Mouse (Mus musculus) kidney, postnatal 36 days (tissue): ENCODE results near the gene Sap30.
"Not testable (repeated sequence)": the region's sequence is repeated elsewhere in the genome, so short reads cannot be mapped to it uniquely, and the experiment has no call there.

Experiments used
- DNase-seq, 2 experiments: peaks; one replicate each; pipeline ENCODE4 v3.0.0; 2021 to 2022; ENCODE audit warnings: mixed read lengths in 2 of 2

Gene Sap30

DNA sequence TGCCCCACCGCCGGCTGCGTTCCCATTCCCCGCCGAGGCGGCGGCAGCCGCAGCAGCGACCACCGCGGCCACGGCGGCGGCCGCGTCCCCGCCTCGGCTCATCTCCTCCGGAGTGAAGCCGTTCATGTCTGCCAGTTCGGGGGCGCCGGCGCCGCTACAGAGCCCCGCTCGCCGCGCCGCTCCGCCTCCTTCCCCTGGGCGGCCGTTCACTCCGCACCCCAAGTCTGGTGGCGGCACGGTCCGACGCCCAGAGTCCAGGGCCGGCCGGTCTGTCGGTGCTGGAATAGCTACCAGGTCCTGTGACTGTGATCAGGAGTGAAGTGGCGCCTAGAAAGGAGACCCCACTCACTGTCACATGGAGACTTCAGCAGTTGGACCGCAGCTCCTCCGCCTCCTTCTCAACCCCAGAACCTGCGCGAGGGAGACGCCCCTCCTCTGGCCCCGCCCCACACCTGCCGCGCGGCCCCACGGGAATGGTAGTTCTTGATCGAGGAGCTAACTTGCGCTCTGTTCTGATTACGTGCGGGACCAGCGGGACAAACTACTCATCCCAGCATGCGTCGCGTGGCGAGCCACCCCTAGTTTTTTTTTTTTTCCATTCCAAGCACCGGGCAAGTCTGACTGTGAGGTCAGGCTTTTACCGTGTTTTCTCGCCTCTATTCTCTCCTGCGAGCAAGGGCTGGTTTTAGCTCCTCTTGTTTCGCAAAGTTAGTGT, at the start of gene Sap30:
Sap30 (minus strand) TSS at position 420 of the 715 bp plus-strand sequence.
- DNase-seq = peak; percentile 98 to 99

DNA sequence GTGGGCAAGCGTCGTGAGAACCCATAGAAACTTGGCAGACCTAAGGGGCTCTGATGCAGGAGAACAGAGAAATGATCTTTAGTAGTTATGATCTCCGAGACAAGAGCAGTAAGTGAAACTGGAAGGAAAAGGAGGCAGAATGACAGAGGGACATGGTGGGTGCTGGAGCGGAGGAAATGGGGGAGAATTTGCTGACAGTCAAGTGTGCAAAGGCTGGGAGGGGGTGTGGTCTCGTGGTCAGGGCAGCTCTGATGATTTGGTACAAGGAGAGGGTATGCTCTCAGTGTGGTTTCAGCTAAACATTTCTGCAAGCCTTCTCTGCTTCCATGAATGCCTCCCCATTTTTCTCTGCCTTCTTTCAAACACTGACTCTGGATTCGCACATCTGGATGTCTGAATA, 48.5 kb upstream of the Sap30 start:
- no peak for DNase-seq

DNA sequence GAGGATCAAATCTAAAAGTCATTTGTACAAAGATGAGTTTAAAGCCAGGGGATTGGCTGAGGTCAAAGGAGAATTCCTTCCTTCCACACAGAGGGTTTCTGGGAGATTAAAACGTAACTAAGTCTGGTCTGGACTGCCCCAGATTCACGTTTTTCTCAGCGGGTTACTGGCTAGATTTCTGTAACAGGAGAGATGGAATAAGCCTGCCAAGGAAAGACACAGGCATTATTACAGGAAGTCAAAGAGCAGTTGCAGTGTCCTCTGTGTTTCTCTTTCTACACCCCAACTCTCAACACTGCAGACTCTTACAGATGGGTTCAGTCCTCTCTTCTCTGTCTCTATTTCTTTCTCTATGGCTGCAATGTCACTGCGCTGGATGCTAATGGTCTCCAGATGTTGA, 46.8 kb upstream of the Sap30 start:
- no peak for DNase-seq

DNA sequence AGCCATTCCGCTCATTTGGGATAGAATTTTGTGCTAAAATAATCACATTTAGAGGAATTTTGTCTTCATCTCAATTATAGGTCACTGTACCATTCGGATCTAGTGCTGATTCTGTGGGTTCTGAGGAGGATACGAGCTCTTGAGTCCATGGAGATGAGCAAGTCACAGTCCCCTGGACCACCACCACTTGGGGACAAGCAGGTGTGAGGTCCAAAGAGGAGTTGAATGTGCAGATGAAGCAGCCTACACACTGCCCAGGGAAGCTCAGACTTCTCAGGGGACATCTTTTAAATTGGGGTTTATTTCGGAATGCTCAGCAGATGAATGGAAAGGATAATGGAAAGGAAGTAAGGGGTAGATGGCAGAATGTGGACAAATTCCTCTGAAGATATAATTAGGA, 45.4 kb upstream of the Sap30 start:
- no peak for DNase-seq

DNA sequence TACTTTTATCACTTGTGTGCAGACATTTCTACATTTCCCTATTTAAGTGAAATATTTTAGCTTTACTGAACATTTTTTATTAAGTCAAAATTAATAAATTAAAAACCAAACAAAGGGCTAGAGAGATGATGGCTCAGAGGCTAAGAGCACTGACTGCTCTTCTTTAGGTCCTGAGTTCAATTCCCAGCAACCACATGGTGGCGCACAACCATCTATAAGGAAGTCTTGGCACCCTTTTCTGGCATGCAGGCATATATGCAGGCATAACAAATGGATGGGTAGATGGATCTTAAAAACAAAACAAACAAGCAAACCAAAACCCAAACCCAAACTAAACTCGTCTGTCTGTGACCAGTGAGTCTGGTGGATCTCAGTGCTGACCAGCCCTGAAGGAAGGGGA, 44.6 kb upstream of the Sap30 start:
- DNase-seq = peak in 1 of 2 experiments; percentile 33

DNA sequence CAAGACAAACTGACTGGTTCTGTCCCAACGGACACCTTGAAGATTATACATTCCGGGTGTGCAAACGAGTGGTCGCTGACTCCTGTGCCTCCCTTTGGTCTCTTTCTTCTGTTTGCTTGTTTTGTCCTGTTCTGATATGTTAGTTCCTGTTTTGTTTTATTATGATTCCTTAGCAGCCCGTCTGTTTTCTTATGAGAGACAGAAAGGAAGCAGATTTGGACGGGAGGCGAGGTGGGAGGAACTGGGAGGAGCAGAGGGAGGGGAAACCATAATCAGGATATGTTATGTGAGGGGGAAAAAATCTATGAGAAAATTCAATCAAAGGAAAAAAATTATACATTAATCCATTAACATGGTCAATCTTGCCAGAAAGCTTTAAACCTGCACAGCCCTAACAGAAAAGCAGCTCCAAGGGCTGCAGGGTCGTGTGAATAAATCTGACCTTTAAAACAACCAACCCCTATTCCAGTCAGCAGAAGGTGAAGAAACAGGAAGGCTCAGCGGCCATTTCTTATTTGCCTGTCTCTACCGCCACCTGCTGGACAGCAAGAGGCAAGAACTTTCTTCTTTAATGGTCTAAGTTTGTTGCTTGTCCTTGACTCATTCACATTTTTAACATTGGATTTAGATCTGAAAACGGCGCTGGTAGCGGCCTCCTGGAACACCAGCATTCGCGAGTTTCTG, 43.1 kb upstream of the Sap30 start:
- peak; percentile 89 to 93 for DNase-seq

DNA sequence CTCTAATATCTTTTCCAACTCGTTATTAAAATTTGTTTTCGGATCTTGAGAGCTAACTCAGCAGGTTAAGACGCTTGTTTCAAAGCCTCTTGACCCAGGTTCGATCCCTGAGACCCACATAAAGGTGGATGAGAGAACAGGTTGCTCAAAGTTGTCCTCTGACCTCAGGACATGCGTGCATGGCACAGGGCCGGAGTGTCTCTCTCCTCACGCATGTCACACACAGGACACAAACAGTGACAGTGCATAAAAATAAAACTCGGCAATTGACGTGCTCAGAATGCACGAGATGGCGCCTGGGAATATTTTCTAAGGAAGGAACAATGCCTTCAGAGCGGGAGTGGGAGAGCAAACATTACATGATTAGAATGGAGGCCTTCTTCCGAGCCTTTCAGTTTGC, 42.6 kb upstream of the Sap30 start:
- no peak for DNase-seq

DNA sequence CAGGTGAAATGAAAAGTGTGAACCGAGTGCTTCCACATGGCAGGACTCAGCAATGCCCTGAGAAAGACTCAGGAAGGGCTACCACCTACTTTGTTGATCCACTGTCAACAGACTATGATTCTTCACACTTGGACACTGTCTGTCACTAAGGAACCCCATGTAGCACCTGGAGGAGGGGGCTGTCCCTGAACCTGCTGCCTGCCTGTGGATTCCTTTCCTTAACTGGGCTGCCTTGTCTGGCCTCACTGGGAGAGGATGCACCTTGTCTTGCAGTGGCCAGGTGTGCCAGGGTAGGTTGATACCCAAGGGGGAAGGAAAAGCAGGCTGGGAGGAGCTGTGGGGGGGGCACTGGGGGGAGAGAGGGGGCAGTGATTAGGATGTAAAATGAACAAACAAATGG, 40.4 kb upstream of the Sap30 start:
- DNase-seq = no peak

DNA sequence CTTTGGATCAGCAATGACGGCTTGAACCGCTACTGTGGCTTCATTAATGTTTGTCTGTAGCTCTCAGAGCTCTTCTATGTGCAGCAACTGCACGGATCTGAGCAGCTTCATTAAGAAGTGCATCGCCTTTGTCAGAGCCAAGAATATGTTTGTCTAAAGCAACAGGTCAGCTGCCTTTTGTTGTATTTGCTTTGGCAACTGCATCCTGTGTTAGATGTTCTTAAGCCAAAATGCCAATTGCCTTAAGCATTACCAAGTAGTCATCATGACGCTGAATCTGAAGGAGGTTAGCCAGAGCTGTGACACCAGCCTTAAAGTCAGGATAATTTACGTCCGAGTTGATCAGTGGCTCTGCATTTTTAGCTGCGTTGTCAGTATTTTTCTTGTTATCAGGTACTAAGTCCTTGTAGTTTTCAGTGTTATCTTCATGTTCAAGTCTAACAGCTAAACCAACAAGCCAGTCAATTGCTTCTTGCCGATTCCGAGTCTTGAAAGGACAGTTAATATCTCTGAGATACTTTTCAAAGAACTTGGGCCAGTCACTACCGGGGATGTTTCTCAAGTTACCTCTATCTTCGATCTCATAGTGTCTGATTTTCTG, 32.6 kb upstream of the Sap30 start:
- no peak for DNase-seq

DNA sequence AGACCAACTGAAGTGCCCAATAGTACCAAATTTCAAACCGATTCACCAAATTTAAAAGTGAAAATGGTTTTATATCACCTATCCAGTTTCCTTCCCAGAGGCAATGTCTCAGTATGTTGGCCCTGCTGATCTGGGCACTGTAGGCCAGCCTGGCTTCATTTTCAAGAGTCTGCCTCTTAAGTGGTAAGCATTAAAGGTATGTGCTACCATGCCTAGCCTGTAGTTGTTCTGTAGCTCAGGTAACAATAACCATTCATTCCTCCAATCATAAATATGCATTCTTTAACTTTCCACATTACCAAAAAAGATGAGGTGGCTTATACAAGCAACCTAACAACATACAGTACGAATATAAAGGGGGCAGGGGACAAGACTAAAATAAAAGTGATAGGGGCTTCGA, 30.1 kb upstream of the Sap30 start:
- no peak for DNase-seq

DNA sequence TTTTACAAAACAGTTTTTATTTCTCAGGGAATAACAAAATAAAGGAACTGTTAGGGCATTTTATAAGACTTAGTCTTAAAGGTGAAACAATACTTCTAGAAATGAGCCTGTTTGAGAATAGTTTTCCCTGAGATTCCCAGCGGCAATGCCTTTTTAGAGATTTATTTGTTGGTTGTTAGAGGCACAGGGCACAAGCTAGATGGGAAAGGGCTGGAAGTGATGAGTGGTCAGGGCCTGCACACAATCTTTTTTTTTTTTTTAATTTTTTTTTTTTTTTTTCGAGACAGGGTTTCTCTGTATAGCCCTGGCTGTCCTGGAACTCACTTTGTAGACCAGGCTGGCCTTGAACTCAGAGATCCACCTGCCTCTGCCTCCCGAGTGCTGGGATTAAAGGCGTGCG, 29.0 kb upstream of the Sap30 start:
- not testable (repeated sequence) for DNase-seq

DNA sequence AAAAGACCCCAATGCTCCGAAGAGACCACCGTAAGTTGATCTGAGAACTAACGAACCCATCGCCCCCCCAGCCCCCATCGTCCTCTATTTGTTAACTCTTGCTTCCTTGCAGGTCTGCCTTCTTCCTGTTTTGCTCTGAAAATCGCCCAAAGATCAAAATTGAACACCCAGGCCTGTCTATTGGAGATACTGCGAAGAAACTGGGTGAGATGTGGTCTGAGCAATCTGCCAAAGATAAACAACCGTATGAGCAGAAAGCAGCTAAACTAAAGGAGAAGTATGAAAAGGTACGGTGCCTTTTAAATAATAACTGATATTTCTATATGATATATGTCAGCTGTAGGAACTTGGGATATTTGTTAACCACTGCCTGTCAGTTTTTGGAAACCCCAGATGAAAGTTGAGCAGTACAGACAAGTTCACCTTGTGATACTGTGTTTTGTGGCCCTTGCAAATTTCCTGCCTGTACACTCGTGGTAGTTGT, 25.6 kb upstream of the Sap30 start:
- not testable (repeated sequence) for DNase-seq

DNA sequence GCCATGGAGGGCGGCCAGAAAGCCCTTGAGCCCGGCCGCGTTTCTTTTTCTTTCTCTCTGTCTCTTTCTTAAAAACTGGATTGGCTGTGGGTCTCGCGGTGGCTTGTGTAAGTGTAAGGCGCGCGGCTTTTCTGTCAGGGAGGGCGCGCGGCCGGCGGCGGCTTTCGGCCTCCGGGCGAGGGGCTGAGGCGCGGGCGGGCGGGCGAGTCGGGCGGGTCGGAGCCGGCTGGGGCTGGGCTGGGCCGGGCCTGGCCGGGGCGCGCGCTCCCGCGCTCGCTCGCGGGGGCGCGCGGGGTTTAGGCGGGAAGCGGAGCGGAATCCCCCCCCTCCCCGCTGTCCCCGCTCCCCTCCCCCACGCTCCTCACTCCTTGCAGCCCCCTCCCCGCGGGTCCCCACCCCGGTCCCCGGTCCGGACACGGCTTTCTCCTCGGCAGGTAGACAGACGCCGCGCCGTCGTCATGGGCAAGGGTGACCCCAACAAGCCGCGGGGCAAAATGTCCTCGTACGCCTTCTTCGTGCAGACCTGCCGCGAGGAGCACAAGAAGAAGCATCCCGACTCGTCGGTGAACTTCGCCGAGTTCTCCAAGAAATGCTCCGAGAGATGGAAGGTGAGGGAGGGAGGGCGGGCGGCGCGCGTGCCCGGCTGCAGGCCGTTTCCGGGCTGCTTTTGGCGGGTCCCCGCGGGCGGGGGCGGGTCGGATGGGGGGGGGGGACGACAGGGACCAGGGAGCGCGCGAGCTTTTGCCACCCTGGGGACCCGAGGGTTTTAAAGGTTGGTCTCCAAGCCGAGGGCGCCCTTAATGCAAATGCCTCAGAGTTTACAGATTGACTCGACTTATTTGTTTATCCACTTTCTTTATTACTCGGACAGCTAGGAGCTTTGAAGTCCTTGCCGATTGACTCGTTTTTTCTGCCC, 24.7 kb upstream of the Sap30 start:
- DNase-seq = peak; percentile 28 to 67

DNA sequence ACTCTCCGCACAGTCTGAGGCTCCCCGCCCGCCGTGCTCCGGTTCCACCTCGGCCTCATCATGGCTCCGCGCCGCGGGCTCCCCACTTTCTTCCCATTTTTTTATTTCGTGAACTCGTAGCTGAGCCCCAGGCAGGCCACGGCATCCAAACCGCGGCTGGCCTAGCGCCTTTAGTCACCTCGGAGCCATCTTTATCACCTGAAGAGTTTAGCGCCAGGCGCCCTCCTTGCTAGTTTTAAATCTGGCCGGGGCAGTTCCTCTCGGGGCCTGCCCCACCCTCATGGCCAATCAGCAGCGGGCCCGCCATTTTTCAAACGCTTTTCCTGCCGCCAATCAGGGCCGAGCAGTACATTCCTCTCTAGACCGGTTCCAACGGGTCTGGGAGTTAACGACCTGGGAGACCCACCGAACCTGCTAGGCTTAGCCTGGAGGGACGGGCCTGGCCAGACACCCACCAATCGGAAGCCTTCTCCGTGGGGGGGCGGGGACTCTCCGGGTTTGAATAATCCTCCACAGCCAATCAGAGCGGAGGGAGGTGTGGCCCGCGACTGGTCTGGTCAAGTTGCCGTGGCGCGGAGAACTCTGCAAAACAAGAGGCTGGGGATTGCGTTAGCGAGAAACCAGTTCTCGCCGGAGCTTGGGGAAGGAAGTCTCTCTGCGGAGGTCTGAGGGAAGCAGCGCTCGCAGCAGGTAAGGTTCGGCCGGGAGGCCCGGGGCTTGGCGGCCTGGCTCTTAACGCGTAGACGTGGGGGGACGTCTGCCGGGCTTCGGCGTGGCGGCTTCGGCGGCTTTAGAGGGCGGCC, 23.9 kb upstream of the Sap30 start, which contains the start of gene Hmgb2:
Hmgb2 (plus strand) TSS at position 592 of the 803 bp plus-strand sequence.
- DNase-seq = peak; percentile 100

DNA sequence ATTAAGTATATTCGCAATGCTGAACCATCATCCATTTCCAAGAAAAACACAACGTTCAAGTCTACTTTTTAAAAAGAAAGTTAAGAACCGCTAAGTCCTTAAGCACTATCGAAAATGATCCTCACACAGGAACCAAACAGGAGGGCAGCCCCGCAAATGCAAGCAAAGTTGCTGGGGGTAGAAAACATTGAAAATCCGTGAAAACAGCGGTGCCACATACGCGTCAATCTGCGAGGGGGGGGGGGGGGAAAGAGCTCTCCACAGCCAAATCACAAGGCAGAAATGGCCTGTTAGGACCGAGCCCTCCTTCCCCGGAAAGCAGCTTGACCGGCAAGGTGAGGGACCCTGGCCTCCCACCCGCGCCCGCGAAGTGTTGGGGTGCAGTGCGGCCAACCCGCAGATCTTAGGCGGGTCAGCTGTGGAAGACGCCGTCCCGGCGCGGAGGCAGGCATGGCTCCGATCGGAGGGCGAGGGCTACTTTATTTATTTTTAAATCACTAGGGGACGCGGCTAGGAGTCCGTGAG, 23.2 kb upstream of the Sap30 start:
- no peak for DNase-seq

DNA sequence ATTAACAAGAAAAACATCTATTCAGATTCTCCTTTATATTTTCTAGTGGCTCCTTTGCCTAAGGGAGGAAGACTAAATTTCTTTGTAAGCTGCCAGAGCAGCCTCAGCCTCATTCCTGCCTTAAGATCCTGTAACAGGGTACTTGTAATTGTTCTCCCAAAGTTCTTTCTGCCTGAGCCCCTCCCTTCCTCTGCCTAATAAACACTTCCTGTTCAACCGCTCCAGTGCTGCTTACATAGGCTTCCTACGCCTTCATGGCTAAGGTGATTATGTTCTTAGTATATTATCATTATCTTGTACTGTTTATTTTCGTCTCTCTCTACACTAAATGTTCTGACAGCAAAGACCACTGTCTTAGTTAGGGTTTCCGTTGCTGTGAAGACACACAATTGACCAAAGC, 21.0 kb upstream of the Sap30 start:
- DNase-seq = no peak

DNA sequence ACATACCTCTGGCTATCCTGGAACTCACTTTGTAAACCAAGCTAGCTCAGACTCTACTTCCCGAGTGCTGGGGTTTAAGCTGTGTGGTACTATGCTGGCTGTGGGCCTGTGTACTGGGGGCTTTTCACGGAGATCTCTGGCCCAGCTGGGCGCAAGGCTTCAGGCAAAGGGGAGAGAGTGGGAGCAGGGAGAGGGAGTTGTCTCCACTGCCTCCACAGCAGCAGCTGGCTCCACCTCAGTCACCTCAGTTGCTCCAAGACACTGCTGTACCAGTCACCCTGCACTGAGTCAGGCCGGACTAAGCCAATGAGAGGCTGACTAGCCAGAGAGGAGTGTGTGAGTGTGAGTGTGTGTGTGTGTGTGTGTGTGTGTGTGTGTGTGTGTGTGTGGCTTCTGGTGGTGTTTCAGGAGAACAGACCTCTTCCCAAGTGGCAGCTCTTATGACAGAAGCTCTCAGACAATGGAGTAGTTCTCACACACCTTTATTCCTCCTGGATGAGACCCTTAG, 19.9 kb upstream of the Sap30 start:
- DNase-seq = no peak

DNA sequence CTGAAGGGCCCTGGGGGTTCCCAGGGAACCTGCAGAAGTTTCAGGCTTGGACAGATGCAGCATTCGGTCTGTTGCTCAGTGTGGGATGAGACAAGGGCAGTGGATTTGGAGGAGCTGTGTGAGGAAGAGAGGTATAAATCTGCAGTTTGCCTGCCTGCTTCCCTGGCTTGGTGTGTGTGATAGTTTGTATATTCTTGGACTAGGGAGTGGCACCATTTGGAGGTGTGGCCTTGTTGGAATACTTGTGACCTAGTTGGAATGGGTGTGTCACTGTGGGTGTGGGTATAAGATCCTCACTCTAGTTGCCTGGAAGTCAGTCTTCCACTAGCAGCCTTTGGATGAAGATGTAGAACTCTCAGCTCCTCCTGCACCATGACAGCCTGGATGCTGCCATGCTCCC, 17.8 kb upstream of the Sap30 start:
- not testable (repeated sequence) for DNase-seq

DNA sequence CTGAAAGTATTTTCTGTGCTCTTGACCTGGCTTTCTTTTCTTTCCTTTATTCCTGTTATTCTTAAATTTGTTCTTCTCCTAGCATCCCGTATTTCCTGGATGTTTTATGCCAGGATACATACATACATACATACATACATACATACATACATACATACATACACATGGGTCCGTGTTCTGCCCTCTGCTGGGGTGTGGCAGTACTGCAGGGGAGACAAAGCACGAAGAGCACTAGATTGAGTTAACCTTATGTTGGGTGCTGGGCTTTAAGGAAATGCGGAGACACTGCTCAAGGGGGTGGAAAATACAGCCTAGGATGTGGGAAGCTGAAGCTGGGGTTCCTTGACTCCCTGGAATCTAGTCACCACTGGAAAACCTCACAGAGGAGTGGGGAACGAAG, 16.0 kb upstream of the Sap30 start:
- DNase-seq = peak; percentile 55 to 84

DNA sequence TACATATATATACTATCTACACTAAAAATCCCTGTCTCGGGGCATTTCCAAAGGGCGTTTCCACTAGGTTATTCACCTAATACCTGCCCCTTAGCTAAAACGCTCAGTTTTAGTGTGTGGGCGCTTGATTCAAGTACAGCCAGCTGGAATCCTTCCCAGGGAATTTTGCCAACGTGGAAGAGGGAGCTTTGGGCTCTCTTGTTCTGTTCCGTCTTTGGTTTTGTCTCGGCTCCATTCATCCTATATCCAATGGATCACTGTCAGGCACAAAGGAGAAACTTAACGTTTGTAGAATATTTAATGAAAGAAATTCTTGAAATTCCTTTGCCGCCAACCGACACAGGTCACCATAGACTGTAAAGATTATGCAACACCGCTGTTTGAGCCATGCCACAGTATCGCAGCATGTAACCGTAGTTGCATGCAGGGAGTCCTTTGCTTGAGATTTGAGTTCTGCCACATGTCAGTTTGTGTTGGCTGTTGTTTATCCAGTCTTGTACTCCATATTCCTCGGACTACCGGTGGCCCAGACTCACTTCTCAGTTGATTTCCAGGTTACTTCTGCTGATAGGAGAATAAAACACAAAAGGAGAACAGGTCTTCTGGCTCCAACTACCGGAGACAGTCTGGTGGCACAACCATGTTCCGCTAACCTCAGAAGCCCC, 11.3 kb upstream of the Sap30 start:
- peak; percentile 64 to 85 for DNase-seq

DNA sequence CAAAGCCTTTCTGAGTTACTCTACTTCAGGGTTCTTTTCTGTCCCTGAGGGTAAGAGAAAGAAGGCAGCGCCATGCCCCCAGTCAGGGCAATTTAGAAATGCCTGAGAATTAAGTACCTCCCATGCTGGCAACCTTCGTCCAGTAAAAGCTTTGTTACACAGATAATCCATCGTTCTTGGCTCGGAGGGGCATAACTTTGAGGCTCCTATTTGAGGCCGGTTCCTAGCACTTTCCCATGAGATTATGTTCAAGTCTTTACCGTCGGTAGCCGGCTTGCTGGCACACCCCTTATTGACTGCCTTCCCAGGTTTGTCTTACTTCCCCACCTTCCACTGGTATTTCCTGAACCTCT, 10.8 kb upstream of the Sap30 start:
- no peak for DNase-seq
